Comparison of ENCODE assay signal across 32 mouse cellular contexts in the genomic region with DNA sequence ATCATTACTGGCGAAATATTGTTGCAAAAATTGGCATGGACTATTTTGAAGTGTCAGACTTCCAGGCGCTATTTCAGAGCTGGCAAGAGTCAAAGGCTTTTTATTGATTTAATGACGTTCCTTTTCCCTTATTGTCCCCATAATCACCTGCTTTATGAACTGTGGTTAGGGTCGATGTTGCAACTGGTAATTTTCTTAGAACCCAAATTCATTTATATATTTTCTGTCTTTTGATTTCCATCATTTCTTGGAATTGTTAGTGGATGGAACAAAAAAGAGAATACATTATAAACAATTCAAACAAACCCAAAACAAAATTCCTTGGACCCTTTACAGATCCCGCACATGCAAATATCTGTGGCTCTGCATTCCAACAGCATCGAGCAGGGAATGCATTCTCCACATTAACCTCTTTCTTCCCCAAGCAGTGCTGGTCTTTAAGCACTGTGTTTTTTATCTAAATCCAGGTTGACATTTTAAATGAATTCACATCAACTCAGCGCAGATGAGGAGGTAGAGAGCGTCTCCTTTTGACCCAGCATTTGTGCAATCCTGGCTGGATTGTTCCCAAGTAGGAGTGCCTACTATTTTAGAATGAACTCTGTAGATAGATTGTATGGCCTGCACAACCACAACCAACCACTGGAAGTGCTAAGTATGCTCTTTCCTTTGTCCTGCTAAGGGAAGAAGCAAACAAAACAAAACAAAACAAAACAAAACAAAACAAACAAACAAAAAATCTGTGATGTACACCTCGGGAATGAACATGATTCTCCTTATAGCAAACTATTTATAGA. TPM values are rescaled to one million over a fixed set of nuclear protein-coding genes. Genes with fewer than 3 reads are reported as not detected.
DNase-seq lines count a peak whose midpoint lies in the region; ATAC-seq and TF ChIP-seq lines count a peak whose summit lies in the region.
"Had no signal": no experiment of that assay in that cellular context is flagged by ENCODE, and none has a peak within 500 bp of the region (broad histone marks: within the 10 kb centered on the region; RNA-seq: fewer than 3 reads in every experiment).

No protein-coding gene starts in this region.

- H3K27me3 ChIP-seq in lung, postnatal 0 days (replicated peaks; ENCODE audit: insufficient read depth, low read length): peaks cover 8% of the 10 kb centered on the region; the same call in 1 of the 2 replicates
- no peaks in the 10 kb centered on the region for H3K27me3 ChIP-seq in heart, embryonic 15.5 days
- H3K27me3 ChIP-seq in forebrain, postnatal 0 days (ENCODE audit: insufficient read depth, low read length): peaks cover 31% of the 10 kb centered on the region

- 0 out of 2 replicates have a peak, but pooled peaks have one; percentile 17 for TF ChIP-seq CTCF in lung, postnatal 0 days (IDR thresholded peaks at IDR 0.05)
- no peak for TF ChIP-seq CTCF in forebrain, postnatal 0 days (IDR thresholded peaks at IDR 0.05; ENCODE audit: low read depth)

- no peaks in the 10 kb centered on the region for H3K9me3 ChIP-seq in lung, postnatal 0 days (ENCODE audit: low read length)
- no peaks in the 10 kb centered on the region for H3K9me3 ChIP-seq in heart, embryonic 15.5 days (replicated peaks)
- H3K9me3 ChIP-seq in forebrain, postnatal 0 days (ENCODE audit: low read length): no peaks in the 10 kb centered on the region
- H3K9me3 ChIP-seq: forebrain, embryonic 13.5 days; hindbrain, embryonic 12.5 days; intestine, embryonic 15.5 days; liver, embryonic 12.5 days; neural tube, embryonic 12.5 days had no signal

- ATAC-seq in lung, postnatal 0 days: peak; percentile 33
- no peak for ATAC-seq in heart, embryonic 15.5 days (replicated peaks; ENCODE audit: insufficient number of reproducible peaks, insufficient read depth, low FRiP score, low read depth)
- ATAC-seq in forebrain, postnatal 0 days: no peak
- ATAC-seq: forebrain, embryonic 13.5 days; hindbrain, postnatal 0 days; intestine, embryonic 15.5 days; liver, embryonic 12.5 days; liver, postnatal 0 days; midbrain, embryonic 16.5 days had no signal

- no peak overlapping the region for H3K4me2 ChIP-seq in lung, postnatal 0 days (replicated peaks; ENCODE audit: low read depth, low read length)
- H3K4me2 ChIP-seq in heart, embryonic 15.5 days: peak overlapping the region; percentile 21; the same call in 1 of the 2 replicates
- no peak overlapping the region for H3K4me2 ChIP-seq in forebrain, postnatal 0 days (ENCODE audit: low read depth)
- H3K4me2 ChIP-seq: forebrain, embryonic 13.5 days; hindbrain, embryonic 12.5 days; intestine, embryonic 15.5 days; liver, embryonic 12.5 days; midbrain, embryonic 11.5 days; neural tube, embryonic 12.5 days had no signal

- H3K27ac ChIP-seq in lung, postnatal 0 days (ENCODE audit: low read length): no peak overlapping the region
- peak overlapping the region; percentile 39 for H3K27ac ChIP-seq in heart, embryonic 15.5 days
- H3K27ac ChIP-seq in forebrain, postnatal 0 days (ENCODE audit: low read depth, low read length): no peak overlapping the region
- H3K27ac ChIP-seq: forebrain, embryonic 13.5 days; hindbrain, embryonic 12.5 days; hindbrain, postnatal 0 days; intestine, embryonic 15.5 days; liver, embryonic 12.5 days; neural tube, embryonic 12.5 days had no signal

- 45% methylated on average over 9 of the region's 9 CpGs for WGBS in lung, postnatal 0 days
- WGBS in heart, embryonic 15.5 days: 46% methylated on average over 9 of the region's 9 CpGs
- 52% methylated on average over 9 of the region's 9 CpGs for WGBS in forebrain, postnatal 0 days

- H3K36me3 ChIP-seq in lung, postnatal 0 days (ENCODE audit: insufficient read depth, low read length): no peaks in the 10 kb centered on the region
- H3K36me3 ChIP-seq in heart, embryonic 15.5 days: no peaks in the 10 kb centered on the region
- no peaks in the 10 kb centered on the region for H3K36me3 ChIP-seq in forebrain, postnatal 0 days (ENCODE audit: insufficient read depth)
- H3K36me3 ChIP-seq: hindbrain, embryonic 12.5 days; intestine, embryonic 15.5 days; liver, embryonic 12.5 days; neural tube, embryonic 12.5 days had no signal

- no peak overlapping the region for H3K9ac ChIP-seq in lung, postnatal 0 days (replicated peaks; ENCODE audit: low read depth)
- H3K9ac ChIP-seq in heart, embryonic 15.5 days: no peak overlapping the region
- no peak overlapping the region for H3K9ac ChIP-seq in forebrain, postnatal 0 days
- H3K9ac ChIP-seq: forebrain, embryonic 13.5 days; hindbrain, embryonic 12.5 days; intestine, embryonic 15.5 days; liver, embryonic 12.5 days; liver, postnatal 0 days; neural tube, embryonic 12.5 days had no signal

- peak; percentile 53 for TF ChIP-seq EP300 in lung, postnatal 0 days (IDR thresholded peaks at IDR 0.05)

- H3K4me3 ChIP-seq in lung, postnatal 0 days (ENCODE audit: low read depth, low read length): no peak overlapping the region
- no peak overlapping the region for H3K4me3 ChIP-seq in heart, embryonic 15.5 days
- no peak overlapping the region for H3K4me3 ChIP-seq in forebrain, postnatal 0 days (ENCODE audit: low read depth, low read length)
- H3K4me3 ChIP-seq: forebrain, embryonic 13.5 days; hindbrain, embryonic 12.5 days; intestine, embryonic 15.5 days; liver, embryonic 12.5 days; myocyte; neural tube, embryonic 12.5 days had no signal

- H3K4me1 ChIP-seq in lung, postnatal 0 days (ENCODE audit: insufficient read depth, low read depth, low read length): no peaks in the 10 kb centered on the region
- peaks cover 44% of the 10 kb centered on the region for H3K4me1 ChIP-seq in heart, embryonic 15.5 days (replicated peaks)
- H3K4me1 ChIP-seq in forebrain, postnatal 0 days (ENCODE audit: insufficient read depth): no peaks in the 10 kb centered on the region
- H3K4me1 ChIP-seq: hindbrain, embryonic 12.5 days; liver, embryonic 12.5 days; neural tube, embryonic 12.5 days had no signal

- peak; percentile 65 to 67 for DNase-seq in heart, adult 18-20 months
- no peak for DNase-seq in heart, adult 8-10 months (ENCODE audit: low spot score)
- peak; percentile 74 for DNase-seq in lung, postnatal 0 days (ENCODE audit: low spot score)
- no peak for DNase-seq in lung, adult 18-20 months
- DNase-seq in right cerebral cortex, adult 2 months (ENCODE audit: low spot score in 2 of 2): no peak
- no peak for DNase-seq in forebrain, postnatal 0 days
- DNase-seq: adrenal gland, adult 2 months; cerebellum, adult 8-10 months; cerebellum, postnatal 25 days; gastrocnemius, postnatal 14 days; kidney, adult 2 months; kidney, postnatal 36 days; layer of hippocampus, postnatal 36 days; left cerebral cortex, postnatal 4 days; liver, postnatal 0 days; lung, postnatal 14 days; thymus, adult 2 months; thymus, postnatal 36 days had no signal

RNA-seq across cellular contexts. Expression of a gene that starts 35.9 kb away (rescaled TPM):
- total RNA-seq in heart, adult 18-20 months (2021): 10 to 100 TPM; 76.2 to 83.1 TPM
- 10 to 100 TPM; 43.0 to 58.5 (median 52.6) TPM for total RNA-seq in heart, adult 8-10 months (2022)
- polyA plus RNA-seq in lung, postnatal 0 days (2015; fragmentation: Nextera tagmentation; extraction: Ambion mirVana): 0.12 and 0.14 TPM in 2 replicates
- polyA plus RNA-seq in heart, embryonic 15.5 days (2015; fragmentation: Nextera tagmentation; extraction: Ambion mirVana): 8.7 and 11.8 TPM in 2 replicates
- not detected in 2 replicates for total RNA-seq in forebrain, postnatal 0 days (2014; rRNA removed)
- not detected in 2 replicates for polyA plus RNA-seq in forebrain, postnatal 0 days (2015; fragmentation: Nextera tagmentation; extraction: Ambion mirVana)
- total RNA-seq: granulocyte monocyte progenitor cell, adult 5-6 weeks; hindbrain, postnatal 0 days; layer of hippocampus, adult 8-10 months; layer of hippocampus, postnatal 36 days; left cerebral cortex, postnatal 4 days; megakaryocyte progenitor cell, adult 5-6 weeks; MEL had no signal
- polyA plus RNA-seq: forebrain, embryonic 13.5 days; hindbrain, embryonic 12.5 days; hindbrain, postnatal 0 days; midbrain, embryonic 11.5 days; midbrain, embryonic 16.5 days; myocyte had no signal

Comparison
In these comparisons a context has a peak if more than half of its experiments do, and no peak if none do; other contexts are left out.
1. DNase-seq: peak in heart, adult 18-20 months (2 of 2) and lung, postnatal 0 days (single experiment); none in heart, adult 8-10 months (single experiment), lung, adult 18-20 months (0 of 2), right cerebral cortex, adult 2 months (0 of 2) and forebrain, postnatal 0 days (single experiment).
2. RNA of a gene that starts 35.9 kb away (total RNA-seq): 76.2 to 83.1 TPM in heart, adult 18-20 months and 43.0 to 58.5 TPM in heart, adult 8-10 months; not detected in forebrain, postnatal 0 days; every median in the first group is over 10 times any median in the second.